Mouse (Mus musculus): ENCODE measurements around the gene Gm5938. TPM values are rescaled to one million over a fixed set of nuclear protein-coding genes. Genes with fewer than 3 reads are reported as not detected.

Gm5938 gene
- not detected for total RNA-seq (2023)

DNA sequence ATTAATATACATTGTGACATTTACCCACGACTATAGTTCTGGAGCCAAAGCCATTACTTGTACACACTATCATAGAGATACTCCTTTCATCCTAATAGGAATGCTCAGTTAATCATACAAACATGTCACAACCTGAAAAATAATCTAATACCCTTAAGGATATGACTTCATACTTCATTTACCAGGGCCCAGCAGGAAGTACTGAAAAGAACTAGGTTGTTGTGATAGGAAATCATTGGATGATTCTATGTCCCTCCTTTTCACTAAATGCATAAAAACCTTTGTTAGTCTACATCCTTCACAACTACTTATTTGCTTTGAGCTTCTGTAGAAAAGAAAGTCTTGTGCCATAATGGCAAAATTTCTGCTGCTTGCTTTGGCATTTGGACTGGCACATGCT lies at the start of gene Gm5938:
Gene Gm5938, plus strand, starts transcription at position 301 of the 400 bp plus-strand sequence.

DNA sequence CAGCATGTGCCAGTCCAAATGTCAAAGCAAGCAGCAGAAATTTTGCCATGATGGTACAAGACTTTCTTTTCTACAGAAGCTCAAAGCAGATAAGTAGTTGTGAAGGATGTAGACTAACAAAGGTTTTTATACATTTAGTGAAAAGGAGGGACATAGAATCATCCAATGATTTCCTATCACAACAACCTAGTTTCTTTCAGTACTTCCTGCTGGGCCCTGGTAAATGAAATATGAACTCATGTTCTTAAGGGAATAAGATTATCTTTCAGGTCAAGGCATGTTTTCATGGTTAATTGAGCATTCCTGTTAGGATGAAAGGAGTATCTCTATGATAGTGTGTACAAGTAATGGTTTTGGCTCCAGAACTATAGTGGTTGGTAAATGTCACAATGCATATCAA lies 34.0 kb upstream of the Gm5938 start, which contains the start of gene Obp1a:
Gene Obp1a, minus strand, starts transcription at position 101 of the 400 bp plus-strand sequence.

Other genes starting within 250 kb of the Gm5938 start
- gene 5430402E10Rik, start 200.4 kb upstream of the Gm5938 start, total RNA-seq (2023): not detected
- not detected for gene Obp1a, start 34.1 kb upstream of the Gm5938 start, total RNA-seq (2023)
- not detected for gene Obp1b, start 61.3 kb downstream of the Gm5938 start, total RNA-seq (2023)
- not detected for gene Gm14743, start 120.5 kb downstream of the Gm5938 start, total RNA-seq (2023)
- not detected for gene 4930480E11Rik, start 244.2 kb downstream of the Gm5938 start, total RNA-seq (2023)